Mouse (Mus musculus) mouse trophoblast stem cell (cell line): ENCODE results near the gene Ptprt.
"Not testable (repeated sequence)": the region's sequence is repeated elsewhere in the genome, so short reads cannot be mapped to it uniquely, and the experiment has no call there.

Experiments
- in situ Hi-C, 2 experiments: fragments of 300-500 bp; cut with MseI, MboI; formaldehyde crosslinking; loops; 2 replicates in 1 of 2; 3 replicates in 1 of 2; pipeline ENCODE4 v1.15.1; 2025

Ptprt gene

GRCm38 (mm10) chr2:162210564-162210963 is 450.4 kb downstream of the Ptprt start:
- in situ Hi-C loops, result no loop called here

- in situ Hi-C loops, result no loop called here
Measured at GRCm38 (mm10) chr2:162197316-162197715, 463.6 kb downstream of the Ptprt start.

GRCm38 (mm10) chr2:162182621-162183475 is 478.1 kb downstream of the Ptprt start:
- in situ Hi-C loops, result no loop called here

- in situ Hi-C loops, result no loop called here
Measured at GRCm38 (mm10) chr2:162181826-162182225, 479.1 kb downstream of the Ptprt start.

- in situ Hi-C loops, result no loop called here
Measured at GRCm38 (mm10) chr2:162172529-162172928, 488.4 kb downstream of the Ptprt start.

GRCm38 (mm10) chr2:162141845-162142411 is 519.0 kb downstream of the Ptprt start:
- in situ Hi-C loops, result no loop called here

- in situ Hi-C loops, result not testable (repeated sequence)
Measured at GRCm38 (mm10) chr2:162136176-162136575, 524.8 kb downstream of the Ptprt start.

GRCm38 (mm10) chr2:162131607-162132304 is 529.2 kb downstream of the Ptprt start:
- in situ Hi-C loops, result no loop called here

- in situ Hi-C loops, result no loop called here
Measured at GRCm38 (mm10) chr2:162129896-162130295, 531.1 kb downstream of the Ptprt start.

- in situ Hi-C loops, result no loop called here
Measured at GRCm38 (mm10) chr2:162118041-162118440, 542.9 kb downstream of the Ptprt start.

- in situ Hi-C loops, result no loop called here
Measured at GRCm38 (mm10) chr2:162082391-162082790, 578.6 kb downstream of the Ptprt start.

GRCm38 (mm10) chr2:162080717-162081398 is 580.1 kb downstream of the Ptprt start:
- in situ Hi-C loops, result no loop called here

GRCm38 (mm10) chr2:162078571-162079280 is 582.2 kb downstream of the Ptprt start:
- in situ Hi-C loops, result no loop called here

- in situ Hi-C loops, result no loop called here
Measured at GRCm38 (mm10) chr2:162052816-162053215, 608.1 kb downstream of the Ptprt start.

GRCm38 (mm10) chr2:162050198-162050597 is 610.7 kb downstream of the Ptprt start:
- in situ Hi-C loops, result no loop called here

- in situ Hi-C loops, result no loop called here
Measured at GRCm38 (mm10) chr2:162035615-162036014, 625.3 kb downstream of the Ptprt start.

- in situ Hi-C loops, result no loop called here
Measured at GRCm38 (mm10) chr2:162031636-162032035, 629.3 kb downstream of the Ptprt start.

GRCm38 (mm10) chr2:162001016-162001415 is 659.9 kb downstream of the Ptprt start:
- in situ Hi-C loops, result no loop called here

GRCm38 (mm10) chr2:161982311-161982710 is 678.6 kb downstream of the Ptprt start:
- in situ Hi-C loops, result no loop called here

GRCm38 (mm10) chr2:161961179-161962163 is 699.5 kb downstream of the Ptprt start:
- in situ Hi-C loops, result no loop called here
